Mouse (Mus musculus): ENCODE results near the gene St6galnac1. TPM values are rescaled to one million over a fixed set of nuclear protein-coding genes. Genes with fewer than 3 reads are reported as not detected.
A peak's percentile ranks its signal among the peaks of the same experiment; 100 is the strongest.
"Not testable (repeated sequence)": the region's sequence is repeated elsewhere in the genome, so short reads cannot be mapped to it uniquely, and the experiment has no call there.

St6galnac1 gene
- total RNA-seq, 2 experiments from 2014 or later = not detected

DNA sequence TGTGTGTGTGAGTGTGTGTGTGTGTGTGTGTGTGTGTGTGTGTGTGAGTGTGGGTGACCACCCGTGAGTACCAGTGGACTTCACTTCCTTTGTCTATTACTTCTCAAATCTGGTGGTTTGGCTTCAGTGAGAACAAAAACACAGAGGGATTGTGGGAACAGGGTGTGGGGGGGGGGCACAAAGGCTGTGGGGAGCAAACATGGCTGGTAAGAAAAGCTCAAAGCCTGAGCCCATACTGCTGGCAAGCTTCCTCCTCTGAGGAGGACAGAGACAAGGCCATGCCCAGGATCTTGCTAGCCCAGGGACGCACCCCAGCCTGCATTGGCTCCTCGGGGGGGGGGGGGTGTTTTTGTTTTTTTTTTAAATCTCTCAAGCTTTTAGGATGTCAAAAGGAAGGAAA lies 32.2 kb upstream of the St6galnac1 start:
- DNase-seq (ENCODE audit: low spot score) = no peak

DNA sequence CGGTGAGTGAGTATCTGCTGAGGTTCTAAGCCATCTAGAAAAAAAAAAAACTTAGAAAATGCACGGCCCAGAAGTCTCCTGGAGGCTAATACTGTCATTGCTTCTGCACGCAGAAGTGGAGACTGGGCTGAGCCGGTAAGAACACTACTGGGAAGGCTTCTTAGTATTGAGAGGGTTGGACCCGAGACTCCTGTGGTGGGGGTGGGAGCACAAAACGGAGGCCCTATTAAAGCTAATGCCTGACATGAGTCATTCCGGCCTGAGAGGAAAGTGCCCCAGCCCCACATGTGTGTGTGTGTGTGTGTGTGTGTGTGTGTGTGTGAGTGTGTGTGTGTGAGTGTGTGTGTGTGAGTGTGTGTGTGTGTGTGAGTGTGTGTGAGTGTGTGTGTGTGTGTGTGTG lies 31.8 kb upstream of the St6galnac1 start:
- DNase-seq (ENCODE audit: low spot score) = no peak

DNA sequence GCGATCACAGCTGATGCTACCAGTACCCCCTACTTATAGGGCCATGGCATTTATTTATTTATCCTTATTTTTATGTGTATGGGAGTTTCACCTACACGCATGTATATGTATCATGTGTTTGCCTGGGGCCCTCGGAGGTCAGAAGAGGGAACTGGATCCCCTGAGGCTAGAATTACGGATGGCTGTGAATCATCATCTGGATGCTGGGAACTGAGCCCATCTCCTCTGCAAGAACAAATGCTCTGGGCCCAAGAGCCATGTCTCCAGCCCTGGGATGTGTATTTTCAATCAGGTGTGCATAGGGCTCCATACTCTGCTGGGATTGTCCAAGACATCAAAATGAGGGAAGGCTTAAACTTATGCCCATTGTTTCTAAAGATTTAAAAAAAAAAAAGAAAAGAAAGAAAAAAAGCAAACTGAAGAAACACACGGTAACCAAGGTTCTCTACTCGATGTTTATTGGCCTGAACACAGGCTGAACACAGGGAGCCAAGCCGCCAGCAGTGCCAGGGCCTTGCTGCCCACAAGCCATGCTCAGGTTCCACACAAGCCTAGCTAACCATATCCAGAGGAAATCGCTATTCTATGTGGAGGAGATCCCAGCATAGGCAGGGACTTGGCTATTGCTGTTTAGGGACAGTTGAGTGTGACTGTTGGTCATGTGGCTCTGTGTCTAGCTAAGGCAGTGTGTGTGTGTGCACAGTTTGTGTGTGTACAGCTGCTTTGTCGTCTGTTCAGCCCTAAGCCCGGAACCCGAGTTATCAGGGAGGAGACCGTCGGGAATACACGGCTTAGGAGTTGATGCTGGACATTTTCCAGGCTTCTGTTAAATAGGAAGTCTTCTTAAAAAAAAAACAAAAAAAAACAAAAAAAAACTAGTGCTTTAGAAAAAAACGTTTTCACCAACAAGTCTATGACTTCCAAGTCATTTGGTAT lies 31.1 kb upstream of the St6galnac1 start:
- DNase-seq (ENCODE audit: low spot score) = no peak

DNA sequence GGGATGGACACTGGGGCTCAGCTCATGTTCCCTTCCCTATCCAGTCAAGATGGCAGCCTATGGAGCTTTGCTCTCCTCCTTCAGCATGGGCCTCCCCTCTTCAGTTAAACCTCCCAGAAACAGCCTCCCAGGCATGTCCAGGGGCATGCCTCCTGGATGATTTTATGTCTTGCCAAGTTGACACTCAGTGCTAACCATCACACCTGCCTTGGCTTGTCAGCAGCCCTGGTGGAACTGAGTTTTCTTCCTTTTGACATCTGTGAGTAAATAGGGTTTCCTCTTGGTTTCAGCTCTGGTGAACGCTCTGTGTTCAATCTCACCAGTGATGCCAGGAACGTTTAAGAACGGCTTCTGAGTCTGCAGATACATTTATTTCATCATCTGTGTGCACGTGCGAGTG lies 27.4 kb upstream of the St6galnac1 start:
- DNase-seq (ENCODE audit: low spot score) = no peak

DNA sequence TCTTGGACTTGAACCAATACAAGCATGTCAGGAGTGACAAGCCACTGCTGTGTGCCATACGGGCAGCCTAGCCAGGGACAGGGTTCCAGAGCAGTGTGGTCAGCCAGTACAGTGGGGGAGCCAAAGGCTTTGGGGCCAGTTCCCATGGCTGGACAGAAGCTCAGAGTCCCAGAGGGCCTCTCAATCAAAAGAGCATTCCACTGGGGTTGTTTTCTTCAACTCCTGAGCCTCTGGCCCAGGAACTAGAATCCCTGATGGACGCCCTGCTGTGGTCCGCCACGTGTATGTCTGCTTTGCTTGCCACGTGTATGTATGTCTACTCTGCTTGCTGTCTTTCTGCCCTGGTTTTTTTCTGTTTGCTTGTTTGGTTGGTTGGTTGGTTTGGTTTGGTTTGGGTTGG lies 25.8 kb upstream of the St6galnac1 start:
- no peak for DNase-seq (ENCODE audit: low spot score)

DNA sequence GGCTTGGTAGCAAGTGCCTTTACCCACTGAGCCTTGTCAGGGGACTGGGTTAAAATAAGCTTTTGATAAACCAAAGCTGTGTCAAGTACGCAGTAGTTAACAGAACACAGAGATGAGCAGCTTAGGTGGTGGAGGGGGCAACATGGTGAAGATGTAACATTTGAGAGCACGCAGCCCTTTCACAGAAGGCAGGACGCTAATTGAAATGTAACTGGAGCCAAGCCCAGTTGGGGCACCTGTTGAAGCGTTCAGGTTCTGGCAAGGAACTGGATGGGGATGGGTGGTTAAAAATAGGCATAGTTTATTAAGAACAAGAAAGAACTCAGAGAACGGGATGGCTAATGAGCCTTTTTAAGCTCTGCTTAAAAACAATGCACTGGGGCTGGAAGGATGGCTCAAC lies 24.1 kb upstream of the St6galnac1 start:
- DNase-seq (ENCODE audit: low spot score) = no peak

DNA sequence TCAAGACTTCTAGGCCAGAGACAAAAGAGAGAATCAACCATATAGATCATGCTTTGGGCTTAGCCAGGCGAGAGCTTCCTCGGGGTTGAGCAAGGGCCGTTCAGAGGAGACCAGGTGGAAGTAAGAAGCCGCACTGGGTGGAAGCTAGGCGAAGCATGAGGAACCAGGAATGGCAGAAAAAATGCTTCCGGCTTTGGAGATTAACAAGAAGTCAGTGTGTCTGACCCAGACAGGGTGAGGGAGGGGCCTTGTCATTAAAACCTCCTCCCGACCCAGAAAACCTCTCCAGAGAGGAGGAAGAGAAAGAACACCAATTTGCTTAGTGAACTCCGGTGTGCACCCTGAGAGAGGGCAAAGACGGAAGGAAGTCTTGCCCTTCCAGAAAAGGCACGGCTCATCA lies 8.9 kb upstream of the St6galnac1 start:
- no peak for DNase-seq (ENCODE audit: low spot score)

DNA sequence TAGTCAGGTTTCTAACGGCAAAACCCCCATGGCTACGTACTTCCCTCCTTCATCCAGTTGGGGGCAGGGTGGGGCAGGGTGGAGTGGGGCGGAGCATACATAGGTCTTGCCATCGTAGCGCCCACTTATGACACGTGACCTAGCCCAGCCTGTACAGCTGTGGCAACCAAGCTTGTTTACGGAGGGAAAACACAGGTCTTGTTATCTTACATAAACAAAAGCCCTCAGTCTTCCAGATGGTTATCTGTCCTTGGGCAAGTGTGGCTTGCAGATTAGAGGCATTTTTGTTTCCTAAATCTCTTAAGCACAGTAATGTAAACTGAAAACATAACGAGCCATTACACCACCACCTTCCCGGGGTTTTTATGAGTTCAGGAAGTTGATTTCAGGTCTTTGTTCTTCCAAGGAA lies 7.4 kb upstream of the St6galnac1 start:
- DNase-seq (ENCODE audit: low spot score) = no peak

DNA sequence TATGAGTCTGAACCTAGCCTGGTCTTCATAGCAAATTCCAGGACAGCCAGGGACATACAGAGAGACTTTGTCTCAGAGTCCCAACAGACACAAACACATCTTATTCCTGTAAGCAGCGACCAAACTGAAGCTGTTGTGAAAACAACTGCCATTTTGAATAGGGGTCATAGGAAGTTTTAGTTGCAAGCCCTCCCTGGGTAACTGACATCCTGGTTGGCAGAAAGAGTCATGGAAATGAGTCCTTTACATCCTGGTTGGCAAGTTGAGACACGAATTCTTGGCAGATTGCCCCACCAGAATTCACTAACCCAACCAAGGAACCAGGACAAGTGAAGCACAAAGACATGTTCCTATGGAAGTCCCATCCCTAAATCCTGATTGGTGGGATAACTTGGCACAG lies 2.1 kb downstream of the St6galnac1 start:
- no peak for DNase-seq (ENCODE audit: low spot score)

DNA sequence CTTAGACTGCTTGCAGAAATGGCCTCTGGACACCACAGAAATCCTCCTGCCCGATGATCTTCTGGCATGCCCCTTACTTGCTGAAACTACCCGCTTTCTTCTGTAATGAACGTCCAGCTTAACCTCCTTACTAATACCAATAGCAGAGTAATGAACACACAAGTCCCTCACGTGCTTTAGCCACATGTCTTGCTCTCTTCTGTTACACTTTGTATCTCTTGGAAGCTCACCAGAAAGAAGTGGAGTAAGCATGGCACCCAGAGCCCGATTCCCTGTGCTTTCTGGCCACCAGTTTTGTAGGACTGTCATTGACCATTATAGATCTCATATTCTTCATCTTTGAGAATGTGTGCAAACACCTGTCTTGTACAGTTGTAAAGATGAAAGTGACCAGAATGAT lies 5.4 kb downstream of the St6galnac1 start:
- no peak for DNase-seq (ENCODE audit: low spot score)

DNA sequence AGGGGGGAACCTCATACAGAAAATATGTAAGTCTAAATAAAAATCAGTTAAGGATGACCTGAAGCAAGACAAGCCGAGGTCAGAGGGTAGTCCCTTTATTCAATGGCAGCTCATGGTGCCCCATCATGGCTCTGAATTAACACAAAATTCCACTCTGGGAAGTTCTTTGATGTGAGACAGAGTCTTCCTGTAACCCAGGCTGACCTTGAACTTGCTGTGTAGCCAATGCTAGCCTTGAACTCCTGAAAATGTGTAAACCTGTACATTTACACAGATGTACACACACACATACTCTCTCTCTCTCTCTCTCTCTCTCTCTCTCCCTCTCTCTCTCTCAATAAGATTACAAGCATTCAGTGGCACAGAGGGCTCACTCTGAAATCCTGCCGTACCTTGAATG lies 10.4 kb downstream of the St6galnac1 start:
- no peak for DNase-seq (ENCODE audit: low spot score)

DNA sequence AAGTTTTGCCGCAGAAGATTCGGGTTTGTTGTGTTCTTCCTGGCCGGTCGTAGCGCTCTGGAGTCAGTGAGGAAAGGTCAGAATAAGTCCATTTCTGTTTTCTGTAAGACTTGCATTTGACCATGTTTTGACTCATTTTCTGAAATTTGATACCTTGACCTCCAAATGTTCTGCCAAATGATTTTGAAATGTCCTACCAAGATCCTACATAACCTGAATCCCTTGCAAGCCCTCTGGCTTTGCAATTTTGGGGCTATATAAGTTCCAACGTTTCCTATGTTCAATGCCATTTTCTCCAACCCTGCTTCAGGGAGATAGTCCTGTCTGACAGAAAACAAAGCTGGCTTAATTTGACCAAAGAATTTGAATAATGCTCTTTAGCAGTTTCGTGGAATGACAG lies 11.0 kb downstream of the St6galnac1 start:
- no peak for DNase-seq (ENCODE audit: low spot score)

DNA sequence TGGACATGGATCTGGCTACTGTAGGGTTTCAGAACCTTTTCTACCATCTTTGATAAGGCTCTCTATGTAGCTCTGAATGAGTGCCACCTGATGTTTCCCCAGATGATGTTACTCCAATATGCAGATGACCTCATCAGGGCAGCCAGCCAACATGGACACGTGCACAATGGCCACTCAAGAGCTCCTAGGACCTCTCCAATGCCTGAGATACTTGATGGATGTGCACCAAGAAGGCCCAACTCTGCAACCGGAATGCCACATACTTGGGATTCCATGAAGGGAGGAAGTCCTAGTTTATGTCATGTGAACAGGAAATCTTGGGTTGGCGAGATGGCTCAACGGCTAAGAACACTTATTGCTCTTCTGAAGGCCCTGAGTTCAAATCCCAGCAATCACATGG lies 20.1 kb downstream of the St6galnac1 start:
- no peak for DNase-seq (ENCODE audit: low spot score)

DNA sequence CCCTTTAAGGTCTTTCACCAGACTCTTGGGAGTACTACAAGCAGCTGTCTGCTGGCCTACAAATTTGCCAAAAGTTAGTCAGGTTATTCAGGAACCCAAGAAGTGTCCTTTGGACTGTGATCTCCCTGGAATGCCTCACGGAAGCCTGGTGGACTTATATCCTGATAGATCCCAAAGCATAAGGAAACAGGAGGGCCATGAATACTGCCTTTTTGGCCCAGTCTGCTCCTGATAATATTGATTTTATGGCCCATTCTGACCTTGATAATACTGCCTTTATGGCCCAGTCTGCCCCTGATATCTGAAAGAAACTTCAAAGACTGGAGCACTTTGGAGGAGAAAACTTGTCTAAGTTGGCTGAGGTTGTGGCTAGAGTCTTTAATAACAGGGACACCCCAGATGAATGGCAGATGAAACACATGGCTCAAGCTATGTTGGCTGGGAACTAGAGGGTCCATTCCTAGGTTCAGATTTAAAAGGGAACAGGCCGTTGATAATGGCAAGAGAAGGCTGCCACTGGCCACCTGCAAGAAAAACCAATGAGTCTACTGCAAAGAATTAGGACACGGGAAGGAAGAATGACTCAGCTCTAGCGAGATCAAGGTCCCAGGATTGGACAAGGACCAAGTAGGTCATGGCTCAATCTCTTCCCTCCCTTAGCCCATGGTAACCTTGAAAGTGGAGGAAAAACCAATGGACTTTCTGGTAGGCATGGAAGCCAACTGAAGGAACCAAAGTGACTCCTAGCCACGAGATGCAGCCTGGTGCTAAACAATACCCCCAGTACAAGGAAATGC lies 21.4 kb downstream of the St6galnac1 start:
- peak; percentile 29 for DNase-seq (ENCODE audit: low spot score)

DNA sequence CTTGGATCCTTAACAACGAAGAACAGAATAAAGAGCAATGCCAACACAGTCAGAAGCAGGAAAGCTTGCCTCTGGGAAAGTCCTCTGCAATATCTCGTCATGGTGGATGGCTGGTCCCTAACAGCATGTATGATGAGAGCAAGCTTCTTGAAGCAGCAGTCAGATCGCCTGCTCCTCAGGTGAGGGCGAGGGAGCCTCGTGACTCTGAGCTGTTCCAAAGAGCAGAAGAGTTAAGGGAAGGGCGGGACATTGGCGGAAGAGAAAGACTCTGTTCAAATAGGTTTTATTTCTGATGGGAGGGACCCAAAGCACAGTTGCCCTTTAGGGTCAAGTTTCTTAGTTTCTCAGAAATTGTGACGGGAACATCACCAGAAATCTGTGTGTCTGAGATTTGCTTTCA lies 25.6 kb downstream of the St6galnac1 start:
- no peak for DNase-seq (ENCODE audit: low spot score)

DNA sequence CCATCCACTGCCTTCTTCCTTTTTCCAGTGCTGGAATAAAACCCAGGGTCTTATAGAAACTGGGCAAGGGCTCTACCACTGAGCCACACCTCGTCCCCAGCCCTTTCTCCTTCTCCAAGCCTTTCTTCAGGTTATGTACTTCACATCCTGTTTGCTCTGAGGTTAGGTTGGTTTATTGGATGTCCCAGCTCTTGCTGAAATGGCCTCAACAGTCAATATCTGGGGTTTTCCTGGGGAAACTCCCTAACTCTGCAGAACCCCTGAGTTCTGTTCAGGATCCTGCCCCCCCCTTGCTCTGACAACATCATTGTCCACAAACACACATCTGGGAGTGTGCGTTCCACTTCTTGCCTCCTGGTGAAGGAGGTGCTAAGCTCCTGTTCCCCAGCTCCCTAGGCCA lies 26.6 kb downstream of the St6galnac1 start:
- DNase-seq (ENCODE audit: low spot score) = not testable (repeated sequence)

DNA sequence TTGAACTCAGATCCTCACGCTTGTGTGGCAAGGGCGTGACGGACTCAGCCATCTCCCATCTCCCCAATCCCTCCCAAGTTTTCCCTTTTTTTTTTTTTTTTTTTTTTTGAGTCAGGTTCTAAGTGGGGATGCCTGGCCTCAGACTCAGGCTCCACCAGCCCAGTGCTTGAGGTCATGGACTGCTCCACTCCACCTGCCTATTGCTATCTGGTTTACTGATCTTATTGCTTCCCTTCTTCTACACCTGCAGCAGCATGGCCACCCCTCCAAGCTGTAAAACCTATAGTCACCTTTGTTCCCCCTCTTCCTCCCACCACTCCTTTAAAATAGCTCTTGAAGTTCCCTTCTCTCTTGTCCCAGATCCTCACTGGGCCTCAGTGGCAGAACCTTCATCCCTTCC lies 28.5 kb downstream of the St6galnac1 start:
- not testable (repeated sequence) for DNase-seq (ENCODE audit: low spot score)

DNA sequence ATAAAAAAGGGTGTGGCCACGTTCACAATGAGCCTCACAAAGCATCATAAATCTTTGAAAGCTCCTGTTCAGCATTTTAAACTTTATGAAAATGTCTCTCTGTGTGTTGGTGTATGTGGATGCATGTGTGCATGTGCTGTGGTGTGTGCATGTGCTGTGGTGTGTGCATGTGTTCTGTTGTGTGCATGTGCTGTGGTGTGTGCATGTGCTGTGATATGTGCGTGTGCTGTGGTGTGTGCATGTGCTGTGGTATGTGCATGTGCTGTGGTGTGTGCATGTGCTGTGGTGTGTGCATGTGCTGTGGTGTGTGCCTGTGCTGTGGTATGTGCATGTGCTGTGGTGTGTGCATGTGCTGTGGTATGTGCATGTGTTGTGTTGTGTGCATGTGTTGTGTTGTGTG lies 29.9 kb downstream of the St6galnac1 start:
- not testable (repeated sequence) for DNase-seq (ENCODE audit: low spot score)

DNA sequence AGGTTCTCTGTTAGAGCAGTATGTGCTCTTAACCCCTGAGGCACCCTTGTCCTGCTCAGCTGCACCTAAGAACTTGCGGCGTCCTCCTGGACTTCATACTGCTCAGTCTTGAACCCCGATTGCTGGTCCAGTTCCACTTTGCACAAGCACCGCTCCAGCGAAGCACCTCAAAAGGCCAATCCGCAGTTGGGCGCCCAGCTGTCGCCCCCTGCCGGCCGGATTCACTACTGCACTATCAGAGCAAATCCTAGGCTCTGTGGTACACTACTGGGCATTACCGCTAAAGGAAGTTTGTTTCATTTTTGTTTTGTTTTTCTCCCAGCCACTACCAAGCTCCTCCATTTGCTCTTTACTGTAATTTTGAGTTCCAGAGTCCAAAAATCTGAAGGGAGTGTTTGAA lies 36.9 kb downstream of the St6galnac1 start:
- no peak for DNase-seq (ENCODE audit: low spot score)

DNA sequence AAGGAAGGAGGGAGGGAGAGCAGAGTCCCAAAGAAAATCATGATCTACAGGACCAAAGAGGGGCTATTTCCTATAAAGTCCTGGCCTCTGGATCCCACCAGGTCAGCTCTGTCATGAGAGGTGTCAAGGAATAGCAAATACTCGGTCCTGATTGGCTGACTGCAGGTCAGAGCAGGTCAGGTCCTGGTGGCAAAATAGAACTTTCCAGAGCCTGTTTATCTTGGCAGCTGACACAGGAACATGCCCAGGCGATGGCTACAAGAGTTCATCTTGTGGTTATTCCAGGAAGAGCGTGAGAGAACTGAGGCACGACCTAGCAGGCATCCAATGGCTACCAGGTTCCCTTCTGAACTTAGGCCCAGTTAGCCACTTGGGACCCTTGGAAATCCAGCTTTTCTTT lies 42.8 kb downstream of the St6galnac1 start:
- no peak for DNase-seq (ENCODE audit: low spot score)

DNA sequence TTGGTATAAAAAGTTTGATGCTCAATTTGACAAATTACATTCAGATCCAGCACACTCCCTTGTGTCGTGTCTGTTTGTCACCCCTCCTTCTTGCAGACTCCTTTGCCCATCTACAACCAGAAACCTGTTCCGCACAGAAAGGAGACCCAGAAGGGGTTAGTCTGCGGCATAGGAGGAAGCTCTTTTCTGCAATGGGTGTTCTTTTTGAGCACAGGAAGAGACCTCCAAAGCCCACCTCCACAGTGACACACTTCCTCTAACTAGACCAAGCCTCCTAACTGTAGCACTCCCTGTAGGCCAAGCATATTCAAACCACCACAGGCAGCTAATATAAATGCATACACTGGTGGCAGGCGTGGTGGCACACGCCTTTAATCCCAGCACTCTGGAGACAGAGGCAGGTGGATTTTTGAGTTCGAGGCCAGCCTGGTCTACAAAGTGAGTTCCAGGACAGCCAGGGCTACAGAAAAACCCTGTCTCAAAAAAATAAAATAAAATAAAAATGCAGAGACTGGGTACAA lies 44.2 kb downstream of the St6galnac1 start:
- not testable (repeated sequence) for DNase-seq (ENCODE audit: low spot score)

DNA sequence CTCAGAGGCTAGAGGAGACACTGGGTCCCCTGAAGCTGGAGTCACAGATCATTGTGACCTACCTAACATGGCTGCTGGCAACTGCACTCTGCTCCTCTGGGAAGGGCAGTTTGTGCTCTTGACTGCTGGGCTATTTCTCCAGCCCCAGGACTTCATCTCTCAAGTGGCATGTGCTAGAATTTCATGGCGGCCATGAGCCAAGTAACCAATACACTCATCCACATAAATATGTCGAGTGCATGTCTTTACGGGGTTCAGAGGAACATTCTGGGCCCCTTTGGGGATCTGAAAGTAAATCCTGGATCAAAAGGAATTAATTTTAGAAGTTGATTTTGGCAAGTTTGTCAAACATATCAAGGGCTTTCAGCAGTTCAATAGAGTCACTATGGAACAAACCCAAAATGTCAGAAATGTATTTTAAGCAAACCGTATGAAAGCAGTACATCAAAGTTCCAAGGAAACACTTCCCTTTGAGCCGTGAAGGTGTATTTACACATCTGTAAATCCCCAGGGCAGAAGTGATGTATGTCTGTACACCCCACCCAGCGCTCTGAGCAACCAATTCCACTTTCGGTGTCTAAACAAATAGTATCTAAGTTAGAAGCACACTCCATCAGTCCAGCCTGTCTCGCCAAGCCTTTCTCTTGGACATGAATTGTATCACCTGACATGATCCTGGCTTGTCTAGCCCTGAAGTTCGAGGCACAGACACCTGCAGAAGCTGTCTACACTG lies 45.9 kb downstream of the St6galnac1 start:
- no peak for DNase-seq (ENCODE audit: low spot score)

Measured in gastrocnemius, adult 18-20 months (tissue).